Mouse (Mus musculus): ENCODE measurements around the gene Zfp667. TPM values are rescaled to one million over a fixed set of nuclear protein-coding genes. Genes with fewer than 3 reads are reported as not detected.
A peak's percentile ranks its signal among the peaks of the same experiment; 100 is the strongest.
"Not testable (repeated sequence)": the region's sequence is repeated elsewhere in the genome, so short reads cannot be mapped to it uniquely, and the experiment has no call there.

The Zfp667 gene
- polyA plus RNA-seq (2014; fragmentation: Nextera tagmentation; extraction: Ambion mirVana) = 12.0 and 12.9 TPM in 2 replicates

- Histone ChIP-seq H3K27ac (ENCODE audit: low read depth, low read length) (0 out of 2 replicates have a peak within 1 kb of the TSS, but pooled peaks have one; percentile 14), H3K4me2 (peak within 1 kb of the TSS; percentile 71), H3K27me3 (ENCODE audit: control insufficient read depth, insufficient read depth, low read length) (no peaks in the 10 kb centered on the region), H3K36me3 (ENCODE audit: control insufficient read depth, insufficient read depth, low read length) (no peaks in the 10 kb centered on the region), H3K9me3 (ENCODE audit: control insufficient read depth, low read length) (no peaks in the 10 kb centered on the region), H3K4me1 (ENCODE audit: control insufficient read depth, insufficient read depth, low read length) (peaks cover 10% of the 10 kb centered on the region), H3K4me3 (ENCODE audit: low read depth, low read length) (peak within 1 kb of the TSS; percentile 35), H3K9ac (ENCODE audit: low read length) (peak within 1 kb of the TSS; percentile 48)
- ATAC-seq (ENCODE audit: low FRiP score) = peak; percentile 85
- 4% methylated on average over 49 of the region's 50 CpGs for WGBS
- peak; percentile 100 for DNase-seq (ENCODE audit: low spot score, missing footprints)
These were observed at the start of gene Zfp667 for GRCm38 (mm10) chr7:6285842-6286705. Gene Zfp667 (plus strand): TSS chr7:6286579.

- ATAC-seq (ENCODE audit: low FRiP score) (no peak), DNase-seq (ENCODE audit: low spot score, missing footprints) (no peak)
- no peaks in the 10 kb centered on the region for H3K9me3 ChIP-seq (ENCODE audit: control insufficient read depth, low read length)
- no peak overlapping the region for H3K4me2 ChIP-seq
- no peak overlapping the region for H3K4me3 ChIP-seq (ENCODE audit: low read depth, low read length)
- H3K27ac ChIP-seq (ENCODE audit: low read depth, low read length) = no peak overlapping the region
- no peaks in the 10 kb centered on the region for H3K36me3 ChIP-seq (ENCODE audit: control insufficient read depth, insufficient read depth, low read length)
- H3K4me1 ChIP-seq (ENCODE audit: control insufficient read depth, insufficient read depth, low read length) = no peaks in the 10 kb centered on the region
- WGBS = 56% methylated on average over 11 of the region's 11 CpGs
- H3K9ac ChIP-seq (ENCODE audit: low read length) = no peak overlapping the region
- no peaks in the 10 kb centered on the region for H3K27me3 ChIP-seq (ENCODE audit: control insufficient read depth, insufficient read depth, low read length)
These were observed 46.6 kb upstream of the Zfp667 start for GRCm38 (mm10) chr7:6239787-6240186.

GRCm38 (mm10) chr7:6240841-6241425, 45.4 kb upstream of the Zfp667 start:
- 23% methylated on average over 1 of the region's 1 CpGs for WGBS

DNA sequence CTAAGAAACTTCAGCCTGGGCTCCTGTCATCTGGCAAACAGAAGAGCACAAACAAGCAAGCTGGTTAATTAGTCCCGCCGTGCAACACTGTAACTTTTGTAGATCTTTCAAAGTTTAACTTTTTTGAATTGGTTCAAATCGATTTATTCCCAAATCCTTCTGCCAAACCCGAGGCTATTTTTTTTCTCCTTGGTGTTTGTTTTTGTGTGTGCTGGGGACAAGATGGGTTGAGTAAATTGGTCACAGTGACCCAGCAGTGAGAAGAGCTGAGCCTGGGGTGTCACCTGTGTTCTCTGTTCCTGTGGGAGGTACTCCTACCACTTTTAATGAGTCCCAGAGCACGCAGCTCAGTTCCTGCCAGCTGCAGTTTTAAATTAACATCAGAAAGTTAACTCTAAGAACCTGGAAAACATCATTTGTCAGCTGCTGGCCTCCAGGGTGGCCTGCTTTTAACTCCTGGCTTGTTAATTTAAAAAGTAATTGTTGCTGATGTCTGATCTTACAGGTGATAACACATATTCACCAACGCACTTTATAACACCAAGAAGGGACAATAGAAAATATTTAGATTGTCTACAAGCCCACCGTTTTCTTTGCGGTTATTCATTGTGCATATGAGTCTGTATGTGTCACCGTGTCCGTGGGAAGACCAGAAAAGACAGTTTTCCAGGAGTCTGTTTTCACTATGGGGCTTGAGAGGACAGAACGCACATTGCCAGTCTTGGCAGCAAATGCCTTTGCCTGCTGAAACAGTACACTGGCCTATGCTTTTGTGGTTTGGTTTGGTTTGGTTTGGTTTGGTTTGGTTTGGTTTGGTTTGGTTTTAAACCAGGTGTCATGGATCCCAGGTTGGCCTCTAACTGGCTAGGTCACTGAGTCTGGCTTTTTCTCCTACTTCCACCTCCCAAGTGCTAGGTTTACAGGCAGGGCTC, 41.8 kb upstream of the Zfp667 start:
- Histone ChIP-seq H3K36me3 (ENCODE audit: control insufficient read depth, insufficient read depth, low read length) (no peaks in the 10 kb centered on the region), H3K9me3 (ENCODE audit: control insufficient read depth, low read length) (no peaks in the 10 kb centered on the region), H3K27ac (ENCODE audit: low read depth, low read length) (no peak overlapping the region), H3K9ac (ENCODE audit: low read length) (no peak overlapping the region), H3K4me2 (no peak overlapping the region), H3K4me3 (ENCODE audit: low read depth, low read length) (no peak overlapping the region), H3K27me3 (ENCODE audit: control insufficient read depth, insufficient read depth, low read length) (no peaks in the 10 kb centered on the region), H3K4me1 (ENCODE audit: control insufficient read depth, insufficient read depth, low read length) (no peaks in the 10 kb centered on the region)
- no peak for ATAC-seq (ENCODE audit: low FRiP score)
- 57% methylated on average over 11 of the region's 11 CpGs for WGBS
- no peak for DNase-seq (ENCODE audit: low spot score, missing footprints)

More at GRCm38 (mm10) chr7:6240841-6241425, 45.4 kb upstream of the Zfp667 start:
- H3K36me3 ChIP-seq (ENCODE audit: control insufficient read depth, insufficient read depth, low read length); H3K27me3 ChIP-seq (ENCODE audit: control insufficient read depth, insufficient read depth, low read length); ATAC-seq (ENCODE audit: low FRiP score); H3K4me3 ChIP-seq (ENCODE audit: low read depth, low read length); H3K4me1 ChIP-seq (ENCODE audit: control insufficient read depth, insufficient read depth, low read length); H3K9ac ChIP-seq (ENCODE audit: low read length); H3K27ac ChIP-seq (ENCODE audit: low read depth, low read length); H3K9me3 ChIP-seq (ENCODE audit: control insufficient read depth, low read length); H3K4me2 ChIP-seq: not testable (repeated sequence)
- peak; percentile 84 for DNase-seq (ENCODE audit: low spot score, missing footprints)

- ATAC-seq (ENCODE audit: low FRiP score) = no peak
- H3K9ac ChIP-seq (ENCODE audit: low read length) = no peak within 1 kb of the TSS
- H3K27me3 ChIP-seq (ENCODE audit: control insufficient read depth, insufficient read depth, low read length) = no peaks in the 10 kb centered on the region
- no peak for DNase-seq (ENCODE audit: low spot score, missing footprints)
- H3K4me3 ChIP-seq (ENCODE audit: low read depth, low read length) = no peak within 1 kb of the TSS
- no peaks in the 10 kb centered on the region for H3K4me1 ChIP-seq (ENCODE audit: control insufficient read depth, insufficient read depth, low read length)
- no peak within 1 kb of the TSS for H3K4me2 ChIP-seq
- H3K36me3 ChIP-seq (ENCODE audit: control insufficient read depth, insufficient read depth, low read length) = no peaks in the 10 kb centered on the region
- peaks cover 10% of the 10 kb centered on the region; the same call in 1 of the 2 replicates for H3K9me3 ChIP-seq (ENCODE audit: control insufficient read depth, low read length)
- 76% methylated on average over 6 of the region's 6 CpGs for WGBS
- H3K27ac ChIP-seq (ENCODE audit: low read depth, low read length) = no peak within 1 kb of the TSS
These were observed 34.0 kb upstream of the Zfp667 start, which contains the start of gene Epp13 for GRCm38 (mm10) chr7:6252410-6252809. Gene Epp13 (plus strand): TSS chr7:6252710.

- Histone ChIP-seq H3K9ac (ENCODE audit: low read length) (no peak overlapping the region), H3K4me3 (ENCODE audit: low read depth, low read length) (no peak overlapping the region), H3K4me1 (ENCODE audit: control insufficient read depth, insufficient read depth, low read length) (no peaks in the 10 kb centered on the region), H3K27ac (ENCODE audit: low read depth, low read length) (no peak overlapping the region), H3K4me2 (no peak overlapping the region), H3K9me3 (ENCODE audit: control insufficient read depth, low read length) (peaks cover 10% of the 10 kb centered on the region; the same call in 1 of the 2 replicates), H3K36me3 (ENCODE audit: control insufficient read depth, insufficient read depth, low read length) (no peaks in the 10 kb centered on the region), H3K27me3 (ENCODE audit: control insufficient read depth, insufficient read depth, low read length) (no peaks in the 10 kb centered on the region)
- DNase-seq (ENCODE audit: low spot score, missing footprints) = no peak
- no peak for ATAC-seq (ENCODE audit: low FRiP score)
- 90% methylated on average over 5 of the region's 5 CpGs for WGBS
These were observed 31.9 kb upstream of the Zfp667 start for GRCm38 (mm10) chr7:6254451-6254850.

GRCm38 (mm10) chr7:6257386-6257785, 29.0 kb upstream of the Zfp667 start:
- Histone ChIP-seq H3K27me3 (ENCODE audit: control insufficient read depth, insufficient read depth, low read length) (no peaks in the 10 kb centered on the region), H3K9me3 (ENCODE audit: control insufficient read depth, low read length) (peaks cover 10% of the 10 kb centered on the region; the same call in 1 of the 2 replicates), H3K4me2 (no peak overlapping the region), H3K36me3 (ENCODE audit: control insufficient read depth, insufficient read depth, low read length) (no peaks in the 10 kb centered on the region), H3K27ac (ENCODE audit: low read depth, low read length) (no peak overlapping the region), H3K4me1 (ENCODE audit: control insufficient read depth, insufficient read depth, low read length) (no peaks in the 10 kb centered on the region), H3K4me3 (ENCODE audit: low read depth, low read length) (no peak overlapping the region), H3K9ac (ENCODE audit: low read length) (no peak overlapping the region)
- no peak for DNase-seq (ENCODE audit: low spot score, missing footprints)
- 83% methylated on average over 4 of the region's 4 CpGs for WGBS
- ATAC-seq (ENCODE audit: low FRiP score) = no peak

DNA sequence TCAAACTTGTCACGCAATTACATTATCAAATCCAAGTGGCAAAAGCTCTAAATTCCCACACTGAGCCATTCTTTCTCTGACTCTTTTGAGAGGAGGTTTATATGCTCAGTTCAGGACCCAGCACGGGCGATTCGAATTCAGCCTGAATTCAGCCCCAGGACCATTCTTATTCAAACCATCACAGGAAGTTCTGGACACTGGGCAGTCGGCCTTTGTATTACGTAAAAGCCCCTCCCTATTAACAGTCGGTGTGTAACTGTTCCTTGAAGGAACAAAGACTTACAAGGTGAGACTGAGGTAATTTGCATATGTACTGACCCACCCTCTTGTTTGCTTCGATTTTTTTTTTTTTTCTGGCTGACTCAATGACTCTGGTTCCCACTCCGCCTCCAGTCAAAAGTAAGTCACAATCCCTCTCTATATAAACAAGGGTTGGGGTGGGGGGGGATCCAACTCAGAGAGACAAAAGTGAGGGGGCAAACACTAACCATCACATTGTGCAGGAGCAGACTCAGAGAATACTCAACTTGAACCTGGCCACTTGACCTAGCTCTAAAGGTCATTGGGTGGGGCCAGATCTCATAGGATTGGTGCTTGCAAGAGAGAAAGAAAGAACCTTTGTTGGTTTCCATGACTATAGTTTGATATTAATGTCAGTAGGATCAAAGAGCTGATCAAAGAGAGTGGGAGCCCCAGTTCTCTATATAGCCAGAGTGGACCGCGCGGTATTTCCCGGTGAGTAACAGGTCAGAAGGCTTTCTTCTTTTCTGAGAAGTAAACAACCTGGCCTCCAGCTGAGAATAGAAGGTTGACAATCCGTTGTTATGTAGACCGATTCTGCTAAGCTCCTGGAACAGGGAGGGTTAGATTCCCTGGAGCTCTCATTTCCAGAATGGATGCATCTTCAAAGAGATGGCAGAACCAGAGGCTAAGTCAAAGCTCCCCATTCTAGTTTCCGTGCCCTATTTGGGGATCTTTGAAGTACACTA, 27.9 kb upstream of the Zfp667 start:
- H3K27ac ChIP-seq (ENCODE audit: low read depth, low read length) = no peak overlapping the region
- DNase-seq (ENCODE audit: low spot score, missing footprints) (no peak), ATAC-seq (ENCODE audit: low FRiP score) (no peak)
- no peaks in the 10 kb centered on the region for H3K27me3 ChIP-seq (ENCODE audit: control insufficient read depth, insufficient read depth, low read length)
- no peak overlapping the region for H3K4me3 ChIP-seq (ENCODE audit: low read depth, low read length)
- H3K36me3 ChIP-seq (ENCODE audit: control insufficient read depth, insufficient read depth, low read length) = no peaks in the 10 kb centered on the region
- H3K4me1 ChIP-seq (ENCODE audit: control insufficient read depth, insufficient read depth, low read length) = no peaks in the 10 kb centered on the region
- no peak overlapping the region for H3K4me2 ChIP-seq
- WGBS = 34% methylated on average over 16 of the region's 16 CpGs
- no peak overlapping the region for H3K9ac ChIP-seq (ENCODE audit: low read length)
- no peaks in the 10 kb centered on the region for H3K9me3 ChIP-seq (ENCODE audit: control insufficient read depth, low read length)
